Mouse (Mus musculus) olfactory bulb, adult 2 months (tissue): Measurements from ENCODE around the gene Slco2b1.

Experiments
- CTCF ChIP-seq: fragments of 200-500 bp; IDR thresholded peaks from 2 replicates; pipeline ENCODE4 v1.5.1; 2012; ENCODE audit warnings: low read depth, mild to moderate bottlenecking, low read length, moderate library complexity; ENCODE audit not compliant: insufficient read depth
- POLR2A ChIP-seq: fragments of 200-500 bp; IDR thresholded peaks from 2 replicates; pipeline ENCODE4 v1.6.1; 2012; ENCODE audit warnings: mild to moderate bottlenecking, low read depth, low read length, moderate library complexity; ENCODE audit not compliant: insufficient read depth

DNA sequence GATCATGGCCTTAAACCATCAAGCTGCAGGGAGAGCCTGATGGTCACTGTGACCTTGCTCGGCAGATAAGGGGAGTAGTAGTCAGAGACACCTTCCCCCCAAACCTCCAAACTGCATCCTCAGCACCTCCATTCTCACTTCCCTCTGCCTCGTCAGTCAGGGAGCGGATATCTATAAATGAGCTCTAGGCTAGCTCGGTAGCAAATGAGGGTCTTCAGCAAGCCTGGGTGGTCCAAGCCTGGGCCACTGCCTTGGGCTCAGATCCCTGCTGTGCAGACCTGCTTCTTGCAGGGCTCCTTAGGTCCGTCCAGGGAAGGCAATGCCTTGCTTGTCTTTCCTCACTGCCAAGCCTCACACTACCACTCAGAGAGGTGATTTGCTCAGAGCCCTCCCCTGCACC is 2.4 kb downstream of the Slco2b1 start:
- TF ChIP-seq POLR2A (no peak), CTCF (no peak)
